Mouse (Mus musculus) cerebellum, adult 18-20 months (tissue): ENCODE results near the gene Mblac1.

Experiments used
- DNase-seq, 2 experiments: peaks; one replicate each; pipeline ENCODE4 v3.0.0; 2021

Gene Mblac1

GRCm38 (mm10) chr5:138193771-138194727 lies at the start of gene Mblac1:
Mblac1 (plus strand) TSS chr5:138194314.
- DNase-seq: peak; percentile 86

- no peak for DNase-seq
Measured at GRCm38 (mm10) chr5:138154390-138154789, 39.7 kb upstream of the Mblac1 start.

DNA sequence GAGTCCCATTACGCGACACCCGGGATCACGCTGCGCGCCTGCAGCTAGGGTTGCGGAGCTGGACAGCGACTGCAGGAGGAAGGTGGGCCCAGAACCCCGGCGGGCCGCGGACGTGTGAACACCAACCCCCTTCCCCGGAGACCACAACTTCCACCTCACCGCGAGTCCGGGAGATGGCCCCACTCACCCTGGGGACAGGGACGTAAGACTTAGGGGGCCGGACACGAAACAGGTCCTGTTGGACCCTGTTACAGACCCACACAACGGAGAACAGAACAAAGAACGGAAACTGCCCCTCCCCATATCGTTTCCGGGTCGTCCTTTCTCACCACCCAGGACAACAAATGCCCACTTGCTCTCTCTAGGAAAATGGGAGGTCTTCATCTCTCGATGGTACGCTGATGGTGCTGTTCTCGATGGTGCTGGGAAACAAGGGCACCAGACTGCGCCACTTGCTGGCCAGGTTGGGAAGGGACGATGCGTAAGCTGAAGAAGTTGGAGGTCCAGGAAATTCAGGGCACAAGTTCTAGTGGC lies 38.6 kb upstream of the Mblac1 start, which contains the start of gene Zfp113:
Gene Zfp113 (minus strand): TSS at position 302 of the 534 bp plus-strand sequence.
- peak; percentile 88 to 95 for DNase-seq

GRCm38 (mm10) chr5:138160224-138160762 lies 33.8 kb upstream of the Mblac1 start:
- DNase-seq: no peak

- DNase-seq: peak; percentile 96 to 97
Measured at GRCm38 (mm10) chr5:138160842-138161665, 33.1 kb upstream of the Mblac1 start, which contains the start of gene Cops6. Cops6 (plus strand) TSS chr5:138161071.

DNA sequence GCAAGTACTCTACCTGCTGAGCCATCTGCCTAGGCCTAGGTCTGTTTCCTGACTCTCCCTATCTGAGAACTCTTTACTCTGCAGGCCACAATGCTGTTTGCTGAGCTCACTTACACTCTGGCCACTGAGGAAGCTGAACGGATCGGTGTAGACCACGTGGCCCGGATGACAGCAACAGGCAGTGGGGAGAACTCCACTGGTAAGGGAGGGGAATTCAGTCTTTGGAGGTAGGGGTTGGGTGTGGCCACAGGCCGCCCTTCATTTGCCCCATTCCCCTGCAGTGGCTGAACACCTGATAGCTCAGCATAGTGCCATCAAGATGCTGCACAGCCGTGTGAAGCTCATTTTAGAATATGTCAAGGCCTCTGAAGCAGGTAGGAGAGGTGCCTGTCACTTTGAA lies 31.1 kb upstream of the Mblac1 start:
- no peak for DNase-seq

DNA sequence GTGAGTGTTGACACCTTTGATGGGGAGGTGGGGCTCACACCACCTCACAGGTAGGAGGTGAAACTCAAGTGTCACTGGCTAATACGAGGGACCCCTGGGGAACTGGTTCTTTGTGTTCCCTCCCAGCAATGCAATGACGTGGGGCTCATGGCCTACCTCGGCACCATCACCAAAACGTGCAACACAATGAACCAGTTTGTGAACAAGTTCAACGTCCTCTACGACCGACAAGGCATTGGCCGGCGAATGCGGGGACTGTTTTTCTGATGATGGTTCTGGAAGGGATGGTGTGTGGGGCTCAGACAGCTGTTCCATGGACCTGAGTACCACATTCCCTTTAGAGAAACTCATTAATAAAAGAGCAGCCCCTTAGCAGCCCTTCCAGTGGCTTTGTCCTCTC lies 30.5 kb upstream of the Mblac1 start:
- no peak for DNase-seq

DNA sequence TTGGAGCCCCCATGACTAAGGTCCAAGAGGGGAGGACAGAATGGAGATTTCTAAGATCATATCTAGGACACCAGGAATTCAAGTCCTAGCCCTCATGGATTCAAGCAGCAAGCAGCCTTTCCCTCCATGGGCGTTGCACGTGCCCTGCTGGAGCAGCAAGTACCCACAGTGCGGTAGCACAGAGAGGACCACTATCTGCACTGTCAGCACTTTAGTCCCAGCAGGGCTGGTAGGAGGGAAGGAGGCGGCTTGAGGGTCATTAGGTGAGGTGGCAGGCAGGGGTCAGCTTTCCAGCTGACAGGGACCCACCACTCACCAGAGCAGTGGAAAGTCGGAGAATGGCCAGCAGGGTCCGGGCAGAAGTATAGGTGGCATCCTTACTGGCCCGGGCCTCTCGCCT lies 28.5 kb upstream of the Mblac1 start:
- no peak for DNase-seq

- DNase-seq: peak; percentile 97 to 98
Measured at GRCm38 (mm10) chr5:138170936-138171561, 23.1 kb upstream of the Mblac1 start.

DNA sequence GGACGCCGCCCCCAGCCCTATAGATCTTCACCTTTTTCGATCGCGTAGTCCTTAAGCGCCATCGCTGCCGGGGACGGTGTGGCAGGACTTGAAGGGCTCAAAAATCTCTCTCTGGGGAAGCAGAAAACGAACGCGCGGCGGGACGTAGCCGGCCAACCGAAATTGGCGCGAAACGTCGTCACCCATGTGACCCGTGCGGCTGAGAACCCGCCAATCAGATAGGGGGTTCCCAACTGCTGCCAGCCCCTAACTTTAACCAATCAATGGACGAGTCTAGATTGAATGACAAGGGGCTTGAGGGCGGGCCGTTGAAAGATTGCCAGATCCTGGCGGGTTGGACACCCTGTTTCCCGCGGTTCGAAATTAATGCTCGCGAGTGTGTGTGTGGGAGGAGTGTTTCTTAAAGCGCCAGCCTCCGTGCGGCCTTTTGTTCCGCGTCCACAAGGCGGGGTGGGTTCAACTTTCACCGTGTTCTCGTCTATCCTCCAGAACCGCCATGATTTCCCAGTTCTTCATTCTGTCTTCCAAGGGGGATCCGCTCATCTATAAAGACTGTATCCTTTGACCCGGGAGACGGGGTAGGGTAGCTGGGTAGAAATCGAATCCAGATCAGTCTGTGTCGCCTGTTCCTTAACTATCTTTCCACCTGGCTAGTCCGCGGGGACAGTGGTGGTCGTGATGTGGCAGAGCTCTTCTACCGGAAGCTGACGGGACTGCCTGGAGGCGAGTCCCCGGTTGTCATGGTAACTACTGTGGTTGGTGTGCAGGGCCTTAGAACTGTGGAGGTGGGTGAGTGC lies 22.2 kb upstream of the Mblac1 start, which contains the start of the genes Ap4m1 and Mcm7:
Gene Ap4m1 (plus strand): TSS at position 308 of the 797 bp plus-strand sequence.
Gene Mcm7 (minus strand): TSS at position 728 of the 797 bp plus-strand sequence.
- peak; percentile 98 for DNase-seq

- no peak for DNase-seq
Measured at GRCm38 (mm10) chr5:138173217-138173616, 20.9 kb upstream of the Mblac1 start.

DNA sequence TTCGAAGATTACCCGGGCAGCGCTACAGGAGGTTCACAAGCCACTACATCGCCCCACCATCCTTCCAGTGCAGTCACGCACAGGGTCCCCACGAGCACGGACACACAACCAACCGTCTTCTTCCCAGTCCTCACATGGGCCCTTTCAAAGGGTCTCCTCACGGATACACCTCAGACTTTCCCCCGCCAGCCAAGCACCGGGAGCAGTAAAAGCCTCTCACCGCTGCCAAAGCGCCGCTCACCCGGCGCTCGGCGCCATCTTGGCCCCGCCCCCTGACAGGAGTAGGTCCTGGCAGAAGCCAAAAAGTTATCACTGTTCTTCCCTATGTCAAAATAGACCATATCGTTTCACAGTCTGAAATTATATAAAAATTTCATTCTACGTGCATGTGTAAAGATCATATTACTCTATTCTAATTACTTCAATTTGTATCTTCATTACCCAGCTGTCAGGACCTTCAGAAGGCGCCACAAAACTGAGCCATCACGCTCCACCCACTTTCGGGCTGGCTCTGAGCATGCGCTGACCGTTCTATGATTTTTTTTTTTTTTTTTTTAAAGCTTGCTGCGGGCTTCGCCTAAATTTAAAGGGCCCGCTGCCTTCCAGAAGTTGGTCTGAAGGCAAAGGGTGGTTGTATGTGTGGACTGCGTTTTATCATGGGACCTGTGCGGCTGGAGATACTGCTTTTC lies 7.0 kb upstream of the Mblac1 start, which contains the start of the genes Taf6 and Cnpy4:
Gene Taf6 (minus strand): TSS at position 502 of the 689 bp plus-strand sequence.
Gene Cnpy4 (plus strand): TSS at position 536 of the 689 bp plus-strand sequence.
- DNase-seq: peak; percentile 82 to 86

DNA sequence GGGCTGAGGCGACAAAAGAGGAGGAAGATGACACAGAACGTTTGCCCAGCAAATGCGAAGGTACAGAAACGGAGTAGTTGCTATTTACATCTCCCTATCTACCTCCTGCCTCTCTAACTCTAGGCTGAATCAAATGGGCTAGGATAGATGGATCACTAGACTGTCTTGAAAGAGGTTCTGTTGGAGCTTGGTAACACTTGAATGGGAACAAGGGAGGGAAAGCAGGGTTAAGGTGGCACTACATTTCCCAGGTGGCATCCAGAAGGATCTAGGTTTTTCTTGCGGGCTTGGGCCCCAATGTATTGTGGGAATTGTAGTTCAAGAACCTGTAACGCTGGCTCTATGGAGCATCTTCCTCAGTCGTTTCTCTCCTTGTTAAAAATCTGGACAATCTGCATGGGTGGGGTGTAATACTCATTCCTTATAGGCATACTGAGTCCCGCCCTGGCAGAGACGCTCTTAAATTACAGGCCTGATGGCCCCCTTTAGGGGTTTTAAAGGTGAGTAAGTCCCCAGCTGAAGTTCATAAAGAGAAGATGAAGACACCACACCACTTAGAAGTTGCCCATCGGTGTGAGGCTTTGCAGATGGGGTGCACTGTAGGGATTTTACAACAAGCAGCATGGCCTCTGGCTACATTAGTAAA lies 6.3 kb upstream of the Mblac1 start:
- DNase-seq: peak; percentile 78 to 85

GRCm38 (mm10) chr5:138194755-138195345 lies 736 bp downstream of the Mblac1 start:
- peak; percentile 43 to 58 for DNase-seq

DNA sequence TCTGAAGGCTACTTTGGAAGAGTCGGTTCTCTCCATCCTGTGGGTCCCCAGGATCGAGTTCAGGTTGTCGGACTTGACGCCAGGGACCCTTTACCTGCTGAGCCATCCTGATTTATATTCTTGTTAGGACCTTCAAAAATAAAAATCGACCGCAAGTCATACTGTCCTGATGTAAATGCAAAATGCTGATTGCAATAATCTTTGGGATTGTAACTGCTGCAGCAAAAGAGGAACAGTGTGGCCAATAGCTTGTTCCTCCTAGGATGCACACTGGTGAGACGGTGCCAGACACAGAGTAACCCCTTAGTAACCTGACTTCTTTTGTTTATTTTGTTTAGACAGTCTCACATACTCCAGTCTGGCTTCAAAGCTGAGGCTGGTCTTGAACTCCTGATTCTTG lies 1.3 kb downstream of the Mblac1 start:
- no peak for DNase-seq

- DNase-seq: no peak
Measured at GRCm38 (mm10) chr5:138199576-138199975, 5.5 kb downstream of the Mblac1 start.

DNA sequence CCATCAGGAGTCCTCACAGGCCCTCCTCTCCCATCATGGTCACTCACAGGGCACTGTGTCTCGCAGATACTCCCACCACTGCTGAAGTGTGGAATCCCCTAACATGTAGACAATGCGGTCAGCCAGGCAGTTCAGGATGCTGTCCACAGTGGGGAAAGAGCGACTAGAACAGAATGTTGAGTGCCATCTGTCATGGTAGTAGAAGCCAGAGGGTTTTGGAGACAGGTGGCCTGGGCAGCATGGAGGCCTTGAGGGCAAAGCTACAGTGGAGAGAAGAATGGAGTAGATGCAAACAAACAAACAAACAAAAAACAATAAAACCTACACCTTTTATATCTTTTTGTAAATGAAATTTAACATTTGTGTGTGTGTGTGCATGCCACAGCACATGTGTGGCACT lies 8.0 kb downstream of the Mblac1 start:
- no peak for DNase-seq

GRCm38 (mm10) chr5:138207253-138207652 lies 13.1 kb downstream of the Mblac1 start:
- DNase-seq: no peak

- no peak for DNase-seq
Measured at GRCm38 (mm10) chr5:138207873-138208272, 13.8 kb downstream of the Mblac1 start.
